Mouse (Mus musculus): ENCODE measurements around the gene Tubd1. TPM values are rescaled to one million over a fixed set of nuclear protein-coding genes. Genes with fewer than 3 reads are reported as not detected.

The Tubd1 gene
- polyA plus RNA-seq, 1 experiment from 2014 or later, result 4.7 TPM

DNA sequence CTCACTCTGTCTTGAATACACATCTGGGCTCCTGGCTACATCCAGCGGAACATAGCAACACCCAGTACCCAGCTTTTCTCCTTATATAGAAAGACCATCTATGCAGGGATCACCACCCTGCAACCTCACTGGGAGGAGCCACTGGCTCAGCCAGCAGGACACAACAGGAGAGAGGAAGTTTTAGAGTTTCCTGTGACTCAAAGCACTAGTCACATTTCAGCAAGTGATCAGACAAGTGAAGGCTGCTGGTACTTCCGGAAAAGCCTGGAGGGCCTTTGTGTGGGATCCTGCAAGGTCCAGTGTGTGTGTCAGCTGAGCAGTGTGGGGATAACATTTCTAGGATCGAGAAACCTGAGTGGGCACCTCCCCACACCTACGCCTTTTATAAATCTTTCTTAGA is 32.4 kb downstream of the Tubd1 start:
- Histone ChIP-seq H3K4me1 (replicated peaks; ENCODE audit: control insufficient read depth, insufficient read depth, low read length) (peaks cover 7% of the 10 kb centered on the region; the same call in 1 of the 2 replicates), H3K9ac (ENCODE audit: low read depth, low read length) (no peak overlapping the region), H3K9me3 (ENCODE audit: control insufficient read depth) (no peaks in the 10 kb centered on the region), H3K4me2 (replicated peaks; ENCODE audit: low read depth) (no peak overlapping the region), H3K4me3 (ENCODE audit: low read depth, low read length) (no peak overlapping the region), H3K27me3 (replicated peaks; ENCODE audit: control insufficient read depth, insufficient read depth, low read length) (no peaks in the 10 kb centered on the region), H3K36me3 (ENCODE audit: control insufficient read depth, insufficient read depth) (no peaks in the 10 kb centered on the region), H3K27ac (ENCODE audit: low read depth, low read length) (peak overlapping the region; percentile 96)
- 60% methylated on average over 4 of the region's 4 CpGs for WGBS
- no peak for ATAC-seq
- no peak for TF ChIP-seq CTCF (IDR thresholded peaks at IDR 0.05; ENCODE audit: low read depth)

DNA sequence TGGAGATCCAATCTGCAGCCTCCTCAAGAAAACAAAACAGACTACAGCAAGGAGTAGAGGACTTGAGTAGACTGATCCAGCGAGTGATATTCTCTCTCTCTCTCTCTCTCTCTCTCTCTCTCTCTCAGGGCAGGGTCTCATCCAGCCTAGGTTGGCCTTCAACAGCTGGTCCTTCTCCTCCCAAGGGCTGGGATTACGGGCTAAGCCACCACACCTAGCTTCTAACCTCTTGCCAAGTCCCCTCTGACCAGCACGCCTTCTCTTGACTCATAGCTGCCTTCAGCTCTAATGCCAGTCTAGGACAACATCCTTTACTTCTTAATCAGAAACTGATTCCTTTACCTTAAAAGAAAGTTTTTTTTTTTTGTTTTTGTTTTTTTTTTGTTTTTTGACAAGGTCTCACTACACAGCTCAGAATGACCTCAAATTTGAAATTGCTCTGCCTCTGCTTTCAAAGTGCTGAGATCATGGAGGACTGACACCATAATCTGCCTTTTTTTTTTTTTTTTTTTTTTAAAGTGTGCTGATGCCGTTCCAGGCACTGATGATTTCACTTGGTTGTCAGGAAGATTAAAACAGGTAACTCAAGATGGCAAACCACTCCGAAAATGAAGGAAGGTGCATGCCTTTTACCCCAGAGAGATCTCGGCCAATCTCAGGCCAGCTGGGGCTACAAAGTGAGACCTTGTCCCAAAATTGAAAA is 33.5 kb downstream of the Tubd1 start:
- Histone ChIP-seq H3K27me3 (replicated peaks; ENCODE audit: control insufficient read depth, insufficient read depth, low read length) (no peaks in the 10 kb centered on the region), H3K27ac (ENCODE audit: low read depth, low read length) (peak overlapping the region; percentile 96), H3K4me2 (replicated peaks; ENCODE audit: low read depth) (peak overlapping the region; percentile 35), H3K9me3 (ENCODE audit: control insufficient read depth) (no peaks in the 10 kb centered on the region), H3K4me1 (replicated peaks; ENCODE audit: control insufficient read depth, insufficient read depth, low read length) (peaks cover 7% of the 10 kb centered on the region; the same call in 1 of the 2 replicates), H3K4me3 (ENCODE audit: low read depth, low read length) (no peak overlapping the region), H3K36me3 (ENCODE audit: control insufficient read depth, insufficient read depth) (no peaks in the 10 kb centered on the region), H3K9ac (ENCODE audit: low read depth, low read length) (peak overlapping the region; percentile 13; the same call in 1 of the 2 replicates)
- no peak for TF ChIP-seq CTCF (IDR thresholded peaks at IDR 0.05; ENCODE audit: low read depth)
- ATAC-seq, result no peak
- WGBS, result 39% methylated on average over 6 of the region's 6 CpGs

DNA sequence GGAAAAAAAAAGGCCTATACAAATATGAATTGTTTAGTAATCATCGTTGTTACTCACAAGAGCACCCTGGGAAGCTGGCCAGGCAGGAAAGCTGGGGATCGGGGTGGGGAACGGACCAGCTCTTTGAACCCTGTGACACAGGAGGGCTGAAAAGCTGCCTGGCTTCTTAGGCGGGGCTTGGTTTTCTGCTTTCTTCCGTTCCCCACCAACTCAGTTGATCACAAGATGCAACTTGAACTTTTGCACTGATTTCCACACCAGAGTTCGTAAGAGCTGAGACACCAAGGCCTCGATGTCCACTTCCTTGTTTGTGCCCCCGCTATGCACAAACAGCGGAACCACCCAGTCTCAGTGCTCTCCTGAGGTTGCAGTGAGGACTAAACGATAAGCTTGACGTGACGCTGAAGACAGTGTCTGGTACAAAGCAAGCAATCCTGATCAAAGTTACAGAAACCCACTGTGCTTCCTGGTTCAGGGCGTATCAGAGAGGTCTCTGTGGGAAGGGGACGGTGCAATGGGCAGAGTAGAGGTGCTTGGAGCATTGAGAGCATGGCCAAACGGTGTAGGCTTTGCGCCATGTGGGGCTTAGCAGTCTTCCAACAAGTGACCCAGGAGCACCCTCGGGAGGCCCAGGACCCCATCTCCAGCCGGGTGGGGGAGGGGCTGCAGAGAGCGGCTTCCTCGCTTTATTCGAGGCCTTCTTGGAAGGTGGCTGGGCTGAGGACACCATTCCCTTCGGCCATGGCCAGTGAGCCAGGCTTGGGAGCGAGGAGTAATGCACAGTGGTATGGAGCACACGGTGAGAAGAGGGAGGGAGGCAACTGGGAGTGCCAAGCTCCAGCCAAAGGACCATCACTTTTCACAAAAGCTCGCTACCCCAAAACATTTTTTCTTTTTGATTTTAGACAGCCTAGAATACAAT is 34.3 kb downstream of the Tubd1 start:
- H3K4me2 ChIP-seq (replicated peaks; ENCODE audit: low read depth), result peak overlapping the region; percentile 35
- H3K4me3 ChIP-seq (ENCODE audit: low read depth, low read length), result no peak overlapping the region
- H3K9ac ChIP-seq (ENCODE audit: low read depth, low read length), result peak overlapping the region; percentile 45; the same call in 1 of the 2 replicates
- no peak for TF ChIP-seq CTCF (IDR thresholded peaks at IDR 0.05; ENCODE audit: low read depth)
- no peaks in the 10 kb centered on the region for H3K36me3 ChIP-seq (ENCODE audit: control insufficient read depth, insufficient read depth)
- H3K27ac ChIP-seq (ENCODE audit: low read depth, low read length), result peak overlapping the region; percentile 96
- H3K27me3 ChIP-seq (replicated peaks; ENCODE audit: control insufficient read depth, insufficient read depth, low read length), result no peaks in the 10 kb centered on the region
- peaks cover 7% of the 10 kb centered on the region; the same call in 1 of the 2 replicates for H3K4me1 ChIP-seq (replicated peaks; ENCODE audit: control insufficient read depth, insufficient read depth, low read length)
- 26% methylated on average over 25 of the region's 25 CpGs for WGBS
- no peaks in the 10 kb centered on the region for H3K9me3 ChIP-seq (ENCODE audit: control insufficient read depth)
- ATAC-seq, result peak; percentile 55

- H3K4me3 ChIP-seq (ENCODE audit: low read depth, low read length), result no peak overlapping the region
- peak overlapping the region; percentile 45 for H3K9ac ChIP-seq (ENCODE audit: low read depth, low read length)
- peak overlapping the region; percentile 96 for H3K27ac ChIP-seq (ENCODE audit: low read depth, low read length)
- TF ChIP-seq CTCF (IDR thresholded peaks at IDR 0.05; ENCODE audit: low read depth), result no peak
- H3K27me3 ChIP-seq (replicated peaks; ENCODE audit: control insufficient read depth, insufficient read depth, low read length), result no peaks in the 10 kb centered on the region
- WGBS, result 32% methylated on average over 10 of the region's 10 CpGs
- no peaks in the 10 kb centered on the region for H3K36me3 ChIP-seq (ENCODE audit: control insufficient read depth, insufficient read depth)
- H3K4me2 ChIP-seq (replicated peaks; ENCODE audit: low read depth), result peak overlapping the region; percentile 35
- no peaks in the 10 kb centered on the region for H3K9me3 ChIP-seq (ENCODE audit: control insufficient read depth)
- peak; percentile 48 for ATAC-seq
- peaks cover 7% of the 10 kb centered on the region; the same call in 1 of the 2 replicates for H3K4me1 ChIP-seq (replicated peaks; ENCODE audit: control insufficient read depth, insufficient read depth, low read length)
Observed at GRCm38 (mm10) chr11:86579731-86580318, 35.0 kb downstream of the Tubd1 start.

GRCm38 (mm10) chr11:86580319-86581113 is 35.7 kb downstream of the Tubd1 start:
- Histone ChIP-seq H3K9me3 (ENCODE audit: control insufficient read depth) (no peaks in the 10 kb centered on the region), H3K36me3 (ENCODE audit: control insufficient read depth, insufficient read depth) (no peaks in the 10 kb centered on the region), H3K9ac (ENCODE audit: low read depth, low read length) (peak overlapping the region; percentile 45), H3K27me3 (replicated peaks; ENCODE audit: control insufficient read depth, insufficient read depth, low read length) (no peaks in the 10 kb centered on the region), H3K4me2 (replicated peaks; ENCODE audit: low read depth) (peak overlapping the region; percentile 40), H3K4me3 (ENCODE audit: low read depth, low read length) (no peak overlapping the region), H3K4me1 (replicated peaks; ENCODE audit: control insufficient read depth, insufficient read depth, low read length) (peaks cover 7% of the 10 kb centered on the region; the same call in 1 of the 2 replicates), H3K27ac (ENCODE audit: low read depth, low read length) (peak overlapping the region; percentile 96)
- 39% methylated on average over 9 of the region's 9 CpGs for WGBS
- peak; percentile 87 for ATAC-seq
- TF ChIP-seq CTCF (IDR thresholded peaks at IDR 0.05; ENCODE audit: low read depth), result no peak

All from intestine, postnatal 0 days (tissue).